Mouse (Mus musculus) kidney, embryonic 14.5 days (tissue): ENCODE results near the gene Psmf1. TPM values are rescaled to one million over a fixed set of nuclear protein-coding genes. Genes with fewer than 3 reads are reported as not detected.

Experiments used
- ATAC-seq: fragments of 200-750 bp; cut with Nextera tagmentation; 2 replicates; pipeline ENCODE4 v1.8.0; 2017; ENCODE audit warnings: moderate number of reproducible peaks, mild to moderate bottlenecking, moderate TSS enrichment, moderate library complexity; ENCODE audit not compliant: low FRiP score, low TSS enrichment
- H3K27ac ChIP-seq: fragments of 300-500 bp; sonication (generic); 2 replicates; pipeline ENCODE4 v1.5.1; 2014; ENCODE audit warnings: low read depth, mild to moderate bottlenecking, low read length, moderate library complexity, mixed read lengths
- H3K27me3 ChIP-seq: fragments of 300-500 bp; sonication (generic); 2 replicates; pipeline ENCODE4 v1.6.1; 2014; ENCODE audit warnings: mild to moderate bottlenecking, low read length; ENCODE audit not compliant: control insufficient read depth, insufficient read depth
- H3K36me3 ChIP-seq: fragments of 300-500 bp; sonication (generic); 2 replicates; pipeline ENCODE4 v1.6.1; 2014; ENCODE audit warnings: low read length, mixed read lengths; ENCODE audit not compliant: control insufficient read depth, insufficient read depth
- H3K4me1 ChIP-seq: fragments of 300-500 bp; sonication (generic); 2 replicates; pipeline ENCODE4 v1.6.1; 2014; ENCODE audit warnings: low read length, mixed read lengths; ENCODE audit not compliant: control insufficient read depth, insufficient read depth
- H3K4me2 ChIP-seq: fragments of 300-500 bp; sonication (generic); replicated peaks from 2 replicates; pipeline ENCODE4 v1.6.1; 2014; ENCODE audit warnings: low read depth, mild to moderate bottlenecking, low read length
- H3K4me3 ChIP-seq: fragments of 300-500 bp; sonication (generic); 2 replicates; pipeline ENCODE4 v1.5.1; 2014; ENCODE audit warnings: mild to moderate bottlenecking, low read length
- H3K9ac ChIP-seq: fragments of 300-500 bp; sonication (generic); 2 replicates; pipeline ENCODE4 v1.6.1; 2014; ENCODE audit warnings: low read depth, mild to moderate bottlenecking, low read length, moderate library complexity
- H3K9me3 ChIP-seq: fragments of 300-500 bp; sonication (generic); 2 replicates; pipeline ENCODE4 v1.6.1; 2016; ENCODE audit warnings: low read length; ENCODE audit not compliant: control insufficient read depth
- WGBS: fragments of 180-500 bp; shearing (Covaris S2); extraction: QIAGEN DNeasy Blood & Tissue Kit; methylation state at CpG from one replicate; pipeline ENCODE4 v1.1.7; 2014; 5-methylcytosine and 5-hydroxymethylcytosine counted together
- polyA plus RNA-seq: library from polyadenylated mRNA; unstranded; fragments of >200 nt; fragmentation: Nextera tagmentation; extraction: Ambion mirVana; gene quantifications from 2 replicates; pipeline ENCODE4 v1.2.1, GENCODE M21; 2014

Psmf1 gene
- polyA plus RNA-seq, 1 experiment from 2014 or later, result 49.6 TPM

GRCm38 (mm10) chr2:151739505-151739904, 4.5 kb downstream of the Psmf1 start:
- Histone ChIP-seq H3K27ac (no peak overlapping the region), H3K9me3 (no peaks in the 10 kb centered on the region), H3K4me1 (peaks cover 10% of the 10 kb centered on the region; the same call in 1 of the 2 replicates), H3K9ac (no peak overlapping the region), H3K27me3 (no peaks in the 10 kb centered on the region), H3K4me2 (no peak overlapping the region), H3K4me3 (no peak overlapping the region), H3K36me3 (peaks cover 8% of the 10 kb centered on the region; the same call in 1 of the 2 replicates)
- WGBS, result 88% methylated on average over 7 of the region's 7 CpGs
- no peak for ATAC-seq

- Histone ChIP-seq H3K27me3 (no peaks in the 10 kb centered on the region), H3K9ac (no peak overlapping the region), H3K4me2 (no peak overlapping the region), H3K9me3 (no peaks in the 10 kb centered on the region), H3K27ac (no peak overlapping the region), H3K36me3 (peaks cover 11% of the 10 kb centered on the region), H3K4me3 (no peak overlapping the region), H3K4me1 (peaks cover 10% of the 10 kb centered on the region; the same call in 1 of the 2 replicates)
- WGBS, result 89% methylated on average over 3 of the region's 3 CpGs
- no peak for ATAC-seq
Measured at GRCm38 (mm10) chr2:151739081-151739480, 4.9 kb downstream of the Psmf1 start.

GRCm38 (mm10) chr2:151738460-151738859, 5.5 kb downstream of the Psmf1 start:
- H3K27ac ChIP-seq, result no peak overlapping the region
- H3K27me3 ChIP-seq, result no peaks in the 10 kb centered on the region
- no peaks in the 10 kb centered on the region for H3K9me3 ChIP-seq
- no peak overlapping the region for H3K4me3 ChIP-seq
- H3K9ac ChIP-seq, result no peak overlapping the region
- H3K4me2 ChIP-seq, result no peak overlapping the region
- WGBS, result 83% methylated on average over 4 of the region's 4 CpGs
- H3K36me3 ChIP-seq, result peaks cover 17% of the 10 kb centered on the region
- peaks cover 10% of the 10 kb centered on the region; the same call in 1 of the 2 replicates for H3K4me1 ChIP-seq
- no peak for ATAC-seq

GRCm38 (mm10) chr2:151735422-151735821, 8.6 kb downstream of the Psmf1 start:
- H3K27ac ChIP-seq, result no peak overlapping the region
- no peaks in the 10 kb centered on the region for H3K9me3 ChIP-seq
- peaks cover 6% of the 10 kb centered on the region; the same call in 1 of the 2 replicates for H3K4me1 ChIP-seq
- ATAC-seq, result no peak
- H3K36me3 ChIP-seq, result peaks cover 28% of the 10 kb centered on the region
- no peak overlapping the region for H3K4me2 ChIP-seq
- 90% methylated on average over 6 of the region's 6 CpGs for WGBS
- H3K27me3 ChIP-seq, result no peaks in the 10 kb centered on the region
- H3K4me3 ChIP-seq, result no peak overlapping the region
- no peak overlapping the region for H3K9ac ChIP-seq

GRCm38 (mm10) chr2:151733151-151733865, 10.7 kb downstream of the Psmf1 start:
- no peaks in the 10 kb centered on the region for H3K27me3 ChIP-seq
- no peak for ATAC-seq
- no peak overlapping the region for H3K4me3 ChIP-seq
- H3K4me1 ChIP-seq, result no peaks in the 10 kb centered on the region
- H3K9me3 ChIP-seq, result no peaks in the 10 kb centered on the region
- 86% methylated on average over 8 of the region's 8 CpGs for WGBS
- H3K27ac ChIP-seq, result no peak overlapping the region
- peaks cover 48% of the 10 kb centered on the region for H3K36me3 ChIP-seq
- H3K4me2 ChIP-seq, result no peak overlapping the region
- no peak overlapping the region for H3K9ac ChIP-seq

- ATAC-seq, result no peak
- Histone ChIP-seq H3K4me1 (no peaks in the 10 kb centered on the region), H3K4me2 (no peak overlapping the region), H3K9ac (no peak overlapping the region), H3K9me3 (no peaks in the 10 kb centered on the region), H3K27me3 (no peaks in the 10 kb centered on the region), H3K36me3 (peaks cover 65% of the 10 kb centered on the region), H3K4me3 (no peak overlapping the region), H3K27ac (no peak overlapping the region)
- WGBS, result 88% methylated on average over 2 of the region's 2 CpGs
Measured at GRCm38 (mm10) chr2:151724094-151724493, 19.9 kb downstream of the Psmf1 start.

GRCm38 (mm10) chr2:151716318-151717055, 27.5 kb downstream of the Psmf1 start:
- no peak for ATAC-seq
- Histone ChIP-seq H3K4me1 (no peaks in the 10 kb centered on the region), H3K4me2 (no peak overlapping the region), H3K9ac (no peak overlapping the region), H3K27me3 (no peaks in the 10 kb centered on the region), H3K36me3 (peaks cover 43% of the 10 kb centered on the region), H3K4me3 (no peak overlapping the region), H3K27ac (no peak overlapping the region), H3K9me3 (no peaks in the 10 kb centered on the region)
- 75% methylated on average over 2 of the region's 2 CpGs for WGBS

GRCm38 (mm10) chr2:151715526-151715925, 28.5 kb downstream of the Psmf1 start:
- no peak for ATAC-seq
- 87% methylated on average over 4 of the region's 4 CpGs for WGBS
- H3K36me3 ChIP-seq, result peaks cover 34% of the 10 kb centered on the region

GRCm38 (mm10) chr2:151712647-151713046, 31.3 kb downstream of the Psmf1 start:
- 36% methylated on average over 3 of the region's 3 CpGs for WGBS
- Histone ChIP-seq H3K9ac (no peak overlapping the region), H3K4me2 (no peak overlapping the region), H3K4me3 (no peak overlapping the region), H3K27me3 (no peaks in the 10 kb centered on the region), H3K4me1 (no peaks in the 10 kb centered on the region), H3K36me3 (peaks cover 11% of the 10 kb centered on the region), H3K9me3 (no peaks in the 10 kb centered on the region), H3K27ac (no peak overlapping the region)
- peak; percentile 59 for ATAC-seq

More at GRCm38 (mm10) chr2:151715526-151715925, 28.5 kb downstream of the Psmf1 start:
- H3K4me1 ChIP-seq, result no peaks in the 10 kb centered on the region
- no peak overlapping the region for H3K27ac ChIP-seq
- H3K4me2 ChIP-seq, result no peak overlapping the region
- H3K27me3 ChIP-seq, result no peaks in the 10 kb centered on the region
- no peaks in the 10 kb centered on the region for H3K9me3 ChIP-seq
- H3K9ac ChIP-seq, result no peak overlapping the region
- H3K4me3 ChIP-seq, result no peak overlapping the region
